Mouse (Mus musculus) heart, adult 8-10 months (tissue): ENCODE measurements around the gene Tas2r135. TPM values are rescaled to one million over a fixed set of nuclear protein-coding genes. Genes with fewer than 3 reads are reported as not detected.

Experiments
- DNase-seq: peaks from one replicate; pipeline ENCODE4 v3.0.0; 2022; ENCODE audit warnings: low spot score
- total RNA-seq, 4 experiments: library from RNA; stranded (reverse); gene quantifications; 2 replicates each; pipeline ENCODE4 v1.2.4; 2022

Gene Tas2r135
- total RNA-seq, 4 experiments from 2014 or later: 0.25 TPM; not detected in 3

GRCm38 (mm10) chr6:42373669-42374430 lies 31.4 kb upstream of the Tas2r135 start:
- no peak for DNase-seq

- peak; percentile 75 for DNase-seq
Measured at GRCm38 (mm10) chr6:42374701-42375100, 30.5 kb upstream of the Tas2r135 start.

GRCm38 (mm10) chr6:42375131-42375530 lies 30.1 kb upstream of the Tas2r135 start:
- no peak for DNase-seq

GRCm38 (mm10) chr6:42376016-42376415 lies 29.2 kb upstream of the Tas2r135 start:
- no peak for DNase-seq

- no peak for DNase-seq
Measured at GRCm38 (mm10) chr6:42376504-42377019, 28.7 kb upstream of the Tas2r135 start.

GRCm38 (mm10) chr6:42377280-42377679 lies 28.0 kb upstream of the Tas2r135 start:
- DNase-seq: no peak

- no peak for DNase-seq
Measured at GRCm38 (mm10) chr6:42379551-42379950, 25.7 kb upstream of the Tas2r135 start.

GRCm38 (mm10) chr6:42380416-42381144 lies 24.7 kb upstream of the Tas2r135 start:
- no peak for DNase-seq

GRCm38 (mm10) chr6:42381221-42381620 lies 24.0 kb upstream of the Tas2r135 start:
- no peak for DNase-seq

GRCm38 (mm10) chr6:42381916-42382381 lies 23.3 kb upstream of the Tas2r135 start:
- no peak for DNase-seq

- DNase-seq: no peak
Measured at GRCm38 (mm10) chr6:42383360-42383759, 21.9 kb upstream of the Tas2r135 start.

- DNase-seq: no peak
Measured at GRCm38 (mm10) chr6:42385635-42386034, 19.6 kb upstream of the Tas2r135 start.

GRCm38 (mm10) chr6:42391796-42392330 lies 13.4 kb upstream of the Tas2r135 start:
- DNase-seq: peak; percentile 13

GRCm38 (mm10) chr6:42395960-42396809 lies 9.0 kb upstream of the Tas2r135 start:
- peak; percentile 96 for DNase-seq

- DNase-seq: no peak
Measured at GRCm38 (mm10) chr6:42397041-42397657, 8.1 kb upstream of the Tas2r135 start.

GRCm38 (mm10) chr6:42398285-42398684 lies 6.9 kb upstream of the Tas2r135 start:
- no peak for DNase-seq

GRCm38 (mm10) chr6:42398998-42399397 lies 6.2 kb upstream of the Tas2r135 start:
- DNase-seq: no peak

GRCm38 (mm10) chr6:42399938-42400337 lies 5.3 kb upstream of the Tas2r135 start, which contains the start of gene Tas2r143:
Gene Tas2r143 (plus strand): TSS chr6:42400238.
- DNase-seq: no peak

GRCm38 (mm10) chr6:42419443-42419842 lies 14.2 kb downstream of the Tas2r135 start:
- DNase-seq: no peak

GRCm38 (mm10) chr6:42421439-42421838 lies 16.2 kb downstream of the Tas2r135 start:
- no peak for DNase-seq

- DNase-seq: no peak
Measured at GRCm38 (mm10) chr6:42424472-42424871, 19.2 kb downstream of the Tas2r135 start.
